Mouse (Mus musculus) hindbrain, embryonic 11.5 days (tissue): ENCODE measurements around the gene Ganab. TPM values are rescaled to one million over a fixed set of nuclear protein-coding genes. Genes with fewer than 3 reads are reported as not detected.
"Not testable (repeated sequence)": the region's sequence is repeated elsewhere in the genome, so short reads cannot be mapped to it uniquely, and the experiment has no call there.

ENCODE experiments used
- ATAC-seq: fragments of 200-750 bp; cut with Nextera tagmentation; 2 replicates; pipeline ENCODE4 v1.8.0; 2017; ENCODE audit warnings: mild to moderate bottlenecking, moderate TSS enrichment, moderate library complexity; ENCODE audit not compliant: low FRiP score
- DNase-seq: peaks from one replicate; pipeline ENCODE4 v3.0.0-alpha.2; 2015; ENCODE audit warnings: low spot score
- H3K27ac ChIP-seq: fragments of 300-500 bp; sonication (generic); 2 replicates; pipeline ENCODE4 v1.5.1; 2014; ENCODE audit warnings: mild to moderate bottlenecking, low read depth, low read length
- H3K27me3 ChIP-seq: fragments of 300-500 bp; sonication (generic); 2 replicates; pipeline ENCODE4 v1.6.1; 2014; ENCODE audit warnings: mild to moderate bottlenecking, low read length, moderate library complexity, mixed read lengths; ENCODE audit not compliant: control insufficient read depth, insufficient read depth
- H3K36me3 ChIP-seq: fragments of 300-500 bp; sonication (generic); 2 replicates; pipeline ENCODE4 v1.6.1; 2014; ENCODE audit warnings: mild to moderate bottlenecking, low read length, moderate library complexity, mixed read lengths; ENCODE audit not compliant: control insufficient read depth, insufficient read depth
- H3K4me1 ChIP-seq: fragments of 300-500 bp; sonication (generic); replicated peaks from 2 replicates; pipeline ENCODE4 v1.6.1; 2014; ENCODE audit warnings: low read length, mixed read lengths; ENCODE audit not compliant: control insufficient read depth, insufficient read depth
- H3K4me2 ChIP-seq: fragments of 300-500 bp; sonication (generic); replicated peaks from 2 replicates; pipeline ENCODE4 v1.6.1; 2014; ENCODE audit warnings: mild to moderate bottlenecking, low read depth, low read length
- H3K4me3 ChIP-seq: fragments of 300-500 bp; sonication (generic); 2 replicates; pipeline ENCODE4 v1.5.1; 2014; ENCODE audit warnings: low read depth, low read length
- H3K9ac ChIP-seq: fragments of 300-500 bp; sonication (generic); 2 replicates; pipeline ENCODE4 v1.6.1; 2014; ENCODE audit warnings: low read depth, low read length
- H3K9me3 ChIP-seq: fragments of 300-500 bp; sonication (generic); 2 replicates; pipeline ENCODE4 v1.6.1; 2016; ENCODE audit warnings: low read length; ENCODE audit not compliant: control insufficient read depth
- WGBS: fragments of 180-500 bp; shearing (Covaris S2); extraction: QIAGEN DNeasy Blood & Tissue Kit; methylation state at CpG from one replicate; pipeline ENCODE4 v1.1.7; 2014; 5-methylcytosine and 5-hydroxymethylcytosine counted together
- polyA plus RNA-seq: library from polyadenylated mRNA; unstranded; fragments of >200 nt; fragmentation: Nextera tagmentation; extraction: Ambion mirVana; gene quantifications from 2 replicates; pipeline ENCODE4 v1.2.1, GENCODE M21; 2014

Ganab gene
- polyA plus RNA-seq, 1 experiment from 2014 or later, result 89.8 TPM

DNA sequence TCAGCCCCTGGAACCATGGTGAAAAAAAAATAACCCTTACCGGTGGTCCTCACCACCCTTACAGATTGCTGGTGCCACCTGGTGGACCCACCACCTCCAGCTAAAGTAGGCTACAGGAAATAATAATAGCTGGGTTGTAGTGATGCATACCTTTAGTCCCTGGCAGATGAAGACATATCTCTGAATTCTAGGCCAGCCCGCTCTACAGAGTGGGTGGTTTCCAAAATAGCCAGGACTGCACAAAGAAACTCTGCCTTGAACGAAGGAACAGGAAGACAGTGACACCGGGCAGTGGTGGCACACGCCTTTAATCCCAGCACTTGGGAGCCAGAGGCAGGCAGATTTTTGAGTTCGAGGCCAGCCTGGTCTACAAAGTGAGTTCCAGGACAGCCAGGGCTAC is 33.6 kb upstream of the Ganab start:
- H3K36me3 ChIP-seq, result no peaks in the 10 kb centered on the region
- H3K4me3 ChIP-seq, result no peak overlapping the region
- H3K27ac ChIP-seq, result no peak overlapping the region
- no peaks in the 10 kb centered on the region for H3K27me3 ChIP-seq
- no peak for DNase-seq
- no peaks in the 10 kb centered on the region for H3K9me3 ChIP-seq
- no peak overlapping the region for H3K9ac ChIP-seq
- WGBS, result 84% methylated on average over 6 of the region's 6 CpGs
- ATAC-seq, result no peak
- no peak overlapping the region for H3K4me2 ChIP-seq
- no peaks in the 10 kb centered on the region for H3K4me1 ChIP-seq

DNA sequence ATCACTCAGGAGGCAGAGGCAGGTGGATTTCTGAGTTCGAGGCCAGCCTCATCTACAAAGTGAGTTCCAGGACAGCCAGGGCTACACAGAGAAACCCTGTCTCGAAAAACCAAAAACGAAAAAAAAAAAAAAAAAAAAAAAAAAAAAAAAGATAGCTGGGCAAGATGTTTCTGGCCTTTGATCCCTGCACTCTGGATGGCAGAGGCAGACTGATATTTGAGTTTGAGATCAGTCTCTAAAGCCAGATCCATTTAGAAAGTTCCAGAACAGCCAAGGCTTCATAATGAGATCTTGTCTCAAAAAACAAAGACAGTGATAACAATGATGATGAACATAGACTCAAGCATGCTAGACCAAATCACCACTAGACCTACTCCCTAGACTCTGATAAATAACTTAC is 27.5 kb upstream of the Ganab start:
- H3K36me3 ChIP-seq, H3K4me1 ChIP-seq, H3K9me3 ChIP-seq, H3K27me3 ChIP-seq, H3K27ac ChIP-seq, DNase-seq, H3K4me2 ChIP-seq, ATAC-seq, H3K9ac ChIP-seq: not testable (repeated sequence)
- peak overlapping the region; percentile 55; the same call in 1 of the 2 replicates for H3K4me3 ChIP-seq
- WGBS, result 83% methylated on average over 3 of the region's 3 CpGs

DNA sequence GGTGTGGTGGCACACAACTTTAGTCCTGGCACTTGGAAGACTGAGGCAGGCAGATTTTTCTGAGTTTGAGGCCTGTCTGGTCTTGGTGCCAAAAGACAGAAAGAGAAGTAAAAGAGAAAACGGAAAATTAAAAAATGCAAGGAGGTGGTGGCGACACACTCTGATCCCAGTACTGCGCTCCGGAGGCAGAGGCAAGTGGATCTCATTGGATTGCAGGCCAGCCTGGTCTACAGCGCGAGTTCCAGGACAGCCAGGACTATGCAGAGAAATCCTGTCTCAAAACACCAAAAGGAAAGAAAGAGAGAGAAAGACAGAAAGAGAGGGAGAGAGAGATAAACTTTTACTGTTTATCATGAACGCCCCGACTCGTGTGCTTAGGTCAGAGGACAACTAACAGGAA is 27.0 kb upstream of the Ganab start:
- H3K9ac ChIP-seq, result peak overlapping the region; percentile 35; the same call in 1 of the 2 replicates
- DNase-seq, result no peak
- no peaks in the 10 kb centered on the region for H3K36me3 ChIP-seq
- H3K4me2 ChIP-seq, result peak overlapping the region; percentile 89; the same call in 1 of the 2 replicates
- 63% methylated on average over 9 of the region's 9 CpGs for WGBS
- peaks cover 3% of the 10 kb centered on the region for H3K4me1 ChIP-seq
- H3K4me3 ChIP-seq, result peak overlapping the region; percentile 55
- ATAC-seq, result peak; percentile 65
- H3K27me3 ChIP-seq, result no peaks in the 10 kb centered on the region
- H3K9me3 ChIP-seq, result no peaks in the 10 kb centered on the region
- H3K27ac ChIP-seq, result no peak overlapping the region

DNA sequence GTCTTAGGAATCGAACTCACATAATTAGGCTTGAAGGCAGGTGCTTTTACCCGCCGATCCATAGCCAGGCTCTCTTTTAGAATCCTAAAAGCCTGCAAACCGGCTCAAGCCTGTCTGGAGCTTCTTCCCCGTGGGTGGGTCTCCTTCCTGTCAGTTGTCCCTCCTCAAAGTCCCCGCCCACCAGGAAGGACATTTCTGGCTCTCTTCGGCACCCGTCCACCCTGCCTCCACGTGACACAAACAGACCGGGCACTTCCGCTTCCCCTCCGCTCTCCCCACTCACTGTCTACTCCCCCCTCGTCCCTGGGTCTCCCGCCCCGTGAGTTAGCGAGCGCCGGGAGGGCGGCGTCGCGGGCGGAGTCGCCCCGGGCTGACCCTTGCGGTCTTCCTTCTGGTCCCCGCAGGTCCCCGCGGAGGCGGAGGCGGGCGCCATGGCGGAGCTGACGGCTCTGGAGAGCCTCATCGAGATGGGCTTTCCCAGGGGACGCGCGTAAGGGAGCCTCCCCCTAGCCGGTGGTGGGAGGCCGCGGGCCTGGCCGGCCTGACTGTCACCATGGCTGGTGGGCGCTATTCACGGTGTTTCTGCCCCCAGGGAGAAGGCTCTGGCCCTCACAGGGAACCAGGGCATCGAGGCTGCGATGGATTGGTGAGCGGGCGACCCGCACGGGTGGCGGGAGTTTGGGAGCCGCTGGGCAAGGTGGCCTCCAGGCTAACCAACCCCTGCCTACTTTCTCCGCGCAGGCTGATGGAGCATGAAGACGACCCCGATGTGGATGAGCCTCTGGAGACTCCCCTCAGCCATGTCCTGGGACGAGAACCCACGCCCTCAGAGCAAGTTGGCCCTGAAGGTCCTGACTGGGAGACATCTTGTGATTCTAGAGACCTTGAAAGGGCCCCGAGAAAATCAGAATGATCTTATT is 26.3 kb upstream of the Ganab start, which contains the start of gene Ubxn1:
Ubxn1 (plus strand) TSS at position 230 of the 920 bp plus-strand sequence.
- WGBS, result 2% methylated on average over 59 of the region's 59 CpGs
- H3K27me3 ChIP-seq, result no peaks in the 10 kb centered on the region

DNA sequence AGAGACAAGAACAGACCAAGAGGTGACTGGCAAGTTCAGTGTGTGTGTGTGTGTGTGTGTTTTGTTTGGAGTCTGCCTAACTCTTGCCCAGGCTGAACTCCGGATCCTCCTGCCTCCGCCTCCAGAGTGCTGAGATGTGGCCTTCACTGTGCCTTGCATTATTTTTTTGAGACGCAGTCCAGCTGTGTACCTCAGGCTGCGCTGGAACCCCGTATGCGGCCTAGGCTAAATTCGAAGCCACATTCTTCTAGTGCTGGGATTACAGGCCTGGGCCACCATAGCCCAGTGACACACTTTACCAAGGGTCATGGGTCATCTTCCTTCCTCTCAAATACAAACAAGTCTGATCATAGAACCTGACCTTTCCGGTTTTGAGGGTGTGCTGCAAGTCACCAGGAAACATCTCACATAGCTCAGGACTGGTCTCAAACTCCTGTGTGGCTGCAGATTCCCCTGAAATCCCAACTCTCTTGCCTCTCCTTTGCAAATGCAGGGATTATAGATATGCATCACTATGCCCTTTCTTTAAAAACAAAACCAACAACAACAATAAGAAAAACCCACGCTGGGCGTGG is 25.5 kb upstream of the Ganab start:
- no peaks in the 10 kb centered on the region for H3K36me3 ChIP-seq
- 77% methylated on average over 10 of the region's 10 CpGs for WGBS
- peak overlapping the region; percentile 89 for H3K4me2 ChIP-seq
- H3K27me3 ChIP-seq, result no peaks in the 10 kb centered on the region
- no peak overlapping the region for H3K27ac ChIP-seq
- no peaks in the 10 kb centered on the region for H3K9me3 ChIP-seq
- ATAC-seq (no peak), DNase-seq (no peak)
- peaks cover 3% of the 10 kb centered on the region for H3K4me1 ChIP-seq
- peak overlapping the region; percentile 90 for H3K9ac ChIP-seq
- peak overlapping the region; percentile 55 for H3K4me3 ChIP-seq

More for the DNA sequence above, 26.3 kb upstream of the Ganab start, which contains the start of gene Ubxn1:
- peak within 1 kb of the TSS; percentile 90 for H3K9ac ChIP-seq
- DNase-seq (peak; percentile 95), ATAC-seq (peak; percentile 99)
- H3K4me1 ChIP-seq, result peaks cover 3% of the 10 kb centered on the region
- H3K4me3 ChIP-seq, result peak within 1 kb of the TSS; percentile 55
- H3K4me2 ChIP-seq, result peak within 1 kb of the TSS; percentile 89
- H3K36me3 ChIP-seq, result no peaks in the 10 kb centered on the region
- peak within 1 kb of the TSS; percentile 24 for H3K27ac ChIP-seq
- H3K9me3 ChIP-seq, result no peaks in the 10 kb centered on the region

DNA sequence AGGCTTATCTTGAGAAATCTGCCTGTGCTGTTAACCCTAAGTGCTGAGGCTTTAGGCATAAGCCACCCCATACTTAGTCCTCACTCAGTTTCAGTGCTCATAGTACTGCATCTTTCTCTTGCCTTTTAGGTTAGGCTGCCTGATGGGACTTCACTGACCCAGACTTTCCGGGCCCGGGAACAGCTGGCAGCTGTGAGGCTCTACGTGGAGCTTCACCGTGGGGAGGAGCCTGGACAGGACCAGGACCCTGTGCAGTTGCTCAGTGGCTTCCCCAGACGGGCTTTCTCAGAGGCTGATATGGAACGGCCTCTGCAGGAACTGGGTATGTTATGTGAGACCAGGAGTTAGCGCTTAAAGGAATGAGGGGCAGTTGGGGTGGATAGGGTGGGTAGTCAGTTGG is 22.8 kb upstream of the Ganab start:
- H3K4me1 ChIP-seq, result peaks cover 3% of the 10 kb centered on the region
- DNase-seq, result no peak
- no peak overlapping the region for H3K4me2 ChIP-seq
- ATAC-seq, result no peak
- no peaks in the 10 kb centered on the region for H3K36me3 ChIP-seq
- H3K27me3 ChIP-seq, result no peaks in the 10 kb centered on the region
- no peak overlapping the region for H3K4me3 ChIP-seq
- H3K27ac ChIP-seq, result no peak overlapping the region
- no peaks in the 10 kb centered on the region for H3K9me3 ChIP-seq
- no peak overlapping the region for H3K9ac ChIP-seq
- WGBS, result 95% methylated on average over 7 of the region's 7 CpGs

DNA sequence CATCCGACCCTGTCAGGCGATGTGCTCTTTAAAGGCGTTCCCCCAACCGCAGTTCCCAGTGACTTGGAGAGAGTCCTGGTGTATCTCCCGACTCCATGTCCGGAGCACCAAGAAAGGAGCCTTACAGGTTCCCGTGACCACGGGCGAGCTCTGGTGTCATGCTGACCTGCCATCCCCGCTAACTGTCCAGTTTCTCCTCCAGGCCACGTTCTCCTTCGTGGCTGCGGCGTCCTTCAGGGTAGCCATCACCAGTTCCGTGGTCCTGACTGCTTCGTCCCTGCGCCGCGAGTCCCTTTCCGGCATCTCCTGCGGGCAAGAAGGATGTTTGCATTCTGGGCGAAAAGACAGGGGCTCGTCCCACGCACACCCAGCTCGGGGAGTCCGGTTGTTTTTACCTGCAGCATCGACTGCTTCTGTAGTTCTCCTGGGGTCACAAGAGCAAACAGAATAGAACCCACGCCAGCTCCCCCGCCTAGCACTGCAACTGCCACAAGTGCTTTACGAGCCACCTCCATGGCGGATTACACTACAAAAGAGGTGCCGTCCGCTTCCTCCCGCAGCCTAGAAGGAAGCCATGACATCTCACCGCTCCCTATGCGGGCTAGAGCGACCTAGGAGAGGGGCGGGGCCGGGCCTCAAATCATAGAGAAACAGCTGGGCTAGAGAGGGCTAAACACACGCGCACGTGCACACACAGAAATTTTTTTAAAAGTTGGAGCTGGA is 17.4 kb upstream of the Ganab start, which contains the start of gene Uqcc3:
Uqcc3 (minus strand) TSS at position 613 of the 723 bp plus-strand sequence.
- H3K4me1 ChIP-seq, result no peaks in the 10 kb centered on the region
- under 1% methylated on average over 42 of the region's 42 CpGs for WGBS

DNA sequence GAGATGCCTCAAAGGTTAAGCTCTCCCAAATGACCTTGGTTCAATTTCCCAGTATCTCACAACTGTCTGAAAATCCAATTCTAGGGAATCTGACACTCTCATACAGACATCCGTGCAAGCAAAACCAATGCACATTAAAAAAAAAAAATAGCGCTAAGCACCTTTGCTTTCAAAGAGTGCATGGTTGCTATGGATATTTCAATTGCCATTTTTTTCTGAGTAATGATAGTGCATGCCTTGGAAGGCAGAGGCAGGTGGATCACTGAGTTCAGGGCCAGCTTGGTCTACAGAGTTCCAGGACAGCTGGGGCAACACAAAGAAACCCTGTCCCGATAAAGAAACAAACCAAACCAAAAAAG is 16.9 kb upstream of the Ganab start:
- no peak for DNase-seq
- peak; percentile 14; the same call in 1 of the 2 replicates for ATAC-seq
- H3K4me1 ChIP-seq, result no peaks in the 10 kb centered on the region
- 0 out of 2 replicates have a peak overlapping the region, but pooled peaks have one; percentile 91 for H3K9ac ChIP-seq
- no peaks in the 10 kb centered on the region for H3K27me3 ChIP-seq
- WGBS, result 23% methylated on average over 3 of the region's 3 CpGs
- H3K4me2 ChIP-seq, result peak overlapping the region; percentile 83
- H3K36me3 ChIP-seq, result no peaks in the 10 kb centered on the region
- H3K9me3 ChIP-seq, result no peaks in the 10 kb centered on the region
- H3K4me3 ChIP-seq, result peak overlapping the region; percentile 82
- H3K27ac ChIP-seq, result no peak overlapping the region

More for the DNA sequence above, 17.4 kb upstream of the Ganab start, which contains the start of gene Uqcc3:
- Histone ChIP-seq H3K4me2 (peak within 1 kb of the TSS; percentile 83), H3K36me3 (no peaks in the 10 kb centered on the region), H3K27me3 (no peaks in the 10 kb centered on the region), H3K9me3 (no peaks in the 10 kb centered on the region), H3K9ac (peak within 1 kb of the TSS; percentile 91), H3K27ac (peak within 1 kb of the TSS; percentile 80), H3K4me3 (peak within 1 kb of the TSS; percentile 82)
- ATAC-seq (peak; percentile 97), DNase-seq (peak; percentile 88)
